Mouse (Mus musculus) CD4-positive, CD25-positive, alpha-beta regulatory T cell, adult 4 months (primary cell): ENCODE data around the gene Lman1l. TPM values are rescaled to one million over a fixed set of nuclear protein-coding genes. Genes with fewer than 3 reads are reported as not detected.

ENCODE experiments used
- ATAC-seq: one replicate; pipeline ENCODE4 v1.8.0; 2017
- polyA plus RNA-seq, 2 experiments: library from polyadenylated mRNA; unstranded; fragments of 100-300 nt; shearing (Covaris generic); gene quantifications; one replicate each; pipeline ENCODE4 v1.2.1; 2017

Gene Lman1l
- polyA plus RNA-seq, 2 experiments from 2014 or later: 0.79 to 1.4 TPM

DNA sequence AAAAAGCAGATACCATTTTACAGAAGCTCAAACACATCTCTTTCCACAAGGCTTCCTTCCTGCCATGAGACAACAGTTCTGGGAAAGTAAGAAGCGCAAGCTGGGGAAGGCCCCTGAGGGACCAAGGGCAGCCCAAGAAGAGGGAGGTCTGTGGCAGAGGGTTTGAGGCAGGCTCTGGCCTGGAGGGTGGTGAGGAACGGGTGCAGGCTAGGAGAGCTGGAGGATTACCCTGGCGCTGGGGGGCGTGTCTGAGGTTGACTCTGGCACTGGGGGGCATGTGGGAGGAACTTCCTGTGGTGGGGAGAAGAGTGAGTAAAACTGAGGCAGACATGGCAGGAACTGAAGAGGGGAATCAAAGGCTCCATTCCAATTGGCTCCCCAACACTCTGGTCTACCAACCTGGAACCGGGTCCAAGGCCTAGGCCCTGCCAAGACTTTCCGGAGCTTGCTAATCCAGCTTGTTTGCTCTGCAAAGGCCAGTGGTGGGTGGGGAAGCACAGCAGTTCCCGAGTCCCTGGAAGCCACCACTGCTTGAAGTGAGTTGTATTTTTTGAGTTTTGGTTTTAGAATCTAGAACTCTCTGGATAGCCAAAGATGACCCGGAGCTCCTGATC lies 2.9 kb downstream of the Lman1l start:
- ATAC-seq: no peak

GRCm38 (mm10) chr9:57614786-57615185 lies 5.8 kb downstream of the Lman1l start:
- ATAC-seq: no peak

DNA sequence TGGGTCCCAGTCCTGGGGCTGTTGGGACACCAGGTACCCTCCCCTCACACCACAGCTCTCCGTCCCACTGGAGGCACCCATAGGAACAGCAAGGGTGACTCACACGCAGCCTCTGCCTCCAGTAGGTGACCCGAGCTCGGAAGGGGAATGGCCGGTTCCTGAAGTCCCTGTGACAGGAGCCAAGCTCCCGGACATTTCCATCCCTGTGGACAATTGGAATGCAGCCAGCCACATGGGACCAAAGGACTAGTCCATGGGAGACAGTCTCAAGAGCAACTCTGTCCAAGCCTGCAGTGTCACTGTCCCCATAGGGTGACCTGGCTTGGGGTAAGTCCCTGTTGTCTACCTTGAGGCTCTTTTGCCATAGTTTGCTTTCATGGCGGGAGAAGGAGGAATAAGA lies 6.6 kb downstream of the Lman1l start:
- ATAC-seq: no peak

GRCm38 (mm10) chr9:57612587-57612986 lies 8.0 kb downstream of the Lman1l start:
- no peak for ATAC-seq

- ATAC-seq: no peak
Measured at GRCm38 (mm10) chr9:57610359-57610826, 10.2 kb downstream of the Lman1l start.

- ATAC-seq: no peak
Measured at GRCm38 (mm10) chr9:57609803-57610202, 10.8 kb downstream of the Lman1l start.

GRCm38 (mm10) chr9:57606139-57606851 lies 14.3 kb downstream of the Lman1l start, which contains the start of gene Cplx3:
TSS of gene Cplx3 (minus strand) at chr9:57606281.
- ATAC-seq: no peak

DNA sequence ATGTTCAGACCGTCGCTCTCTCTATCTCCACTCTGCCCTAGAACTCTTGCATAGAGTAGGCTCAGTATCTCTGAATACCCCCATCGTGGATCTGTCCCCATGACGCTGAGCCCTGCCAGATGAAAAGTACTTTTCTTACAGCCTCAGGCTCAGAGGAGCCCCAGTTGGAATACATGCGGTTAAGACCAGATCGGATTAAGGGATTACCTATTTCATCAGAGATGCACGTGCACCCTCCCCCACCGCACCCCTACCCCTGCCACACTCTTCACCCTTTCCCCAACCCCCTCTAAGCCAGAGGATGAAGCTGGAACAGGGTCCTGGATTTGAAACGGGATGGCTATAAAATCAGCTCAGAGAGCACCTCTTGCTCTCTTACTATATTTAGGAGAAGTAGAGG lies 15.1 kb downstream of the Lman1l start:
- no peak for ATAC-seq

GRCm38 (mm10) chr9:57604875-57605274 lies 15.7 kb downstream of the Lman1l start:
- ATAC-seq: no peak

GRCm38 (mm10) chr9:57602098-57602497 lies 18.5 kb downstream of the Lman1l start:
- ATAC-seq: no peak

- no peak for ATAC-seq
Measured at GRCm38 (mm10) chr9:57601353-57601706, 19.2 kb downstream of the Lman1l start.

GRCm38 (mm10) chr9:57600620-57601352 lies 19.8 kb downstream of the Lman1l start:
- no peak for ATAC-seq

- no peak for ATAC-seq
Measured at GRCm38 (mm10) chr9:57598851-57599563, 21.6 kb downstream of the Lman1l start.

- no peak for ATAC-seq
Measured at GRCm38 (mm10) chr9:57597929-57598382, 22.6 kb downstream of the Lman1l start.

- no peak for ATAC-seq
Measured at GRCm38 (mm10) chr9:57597265-57597664, 23.3 kb downstream of the Lman1l start.

DNA sequence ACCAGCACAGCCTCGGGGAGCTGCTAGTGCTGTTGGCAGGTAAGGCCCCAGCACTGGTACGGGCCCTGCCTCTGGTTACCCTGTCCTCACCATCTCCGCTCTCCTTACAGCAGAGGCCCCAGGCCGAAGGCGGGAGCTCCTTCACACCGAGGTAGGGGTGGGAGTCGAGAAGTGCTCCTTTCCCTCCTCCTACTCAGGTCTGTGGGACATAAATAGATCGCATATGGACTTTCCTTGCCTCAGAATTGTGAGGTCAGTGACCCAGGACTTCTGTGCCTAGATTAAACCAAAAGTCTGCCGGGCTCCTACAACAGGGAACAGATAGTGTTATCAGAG lies 26.4 kb downstream of the Lman1l start:
- ATAC-seq: no peak

DNA sequence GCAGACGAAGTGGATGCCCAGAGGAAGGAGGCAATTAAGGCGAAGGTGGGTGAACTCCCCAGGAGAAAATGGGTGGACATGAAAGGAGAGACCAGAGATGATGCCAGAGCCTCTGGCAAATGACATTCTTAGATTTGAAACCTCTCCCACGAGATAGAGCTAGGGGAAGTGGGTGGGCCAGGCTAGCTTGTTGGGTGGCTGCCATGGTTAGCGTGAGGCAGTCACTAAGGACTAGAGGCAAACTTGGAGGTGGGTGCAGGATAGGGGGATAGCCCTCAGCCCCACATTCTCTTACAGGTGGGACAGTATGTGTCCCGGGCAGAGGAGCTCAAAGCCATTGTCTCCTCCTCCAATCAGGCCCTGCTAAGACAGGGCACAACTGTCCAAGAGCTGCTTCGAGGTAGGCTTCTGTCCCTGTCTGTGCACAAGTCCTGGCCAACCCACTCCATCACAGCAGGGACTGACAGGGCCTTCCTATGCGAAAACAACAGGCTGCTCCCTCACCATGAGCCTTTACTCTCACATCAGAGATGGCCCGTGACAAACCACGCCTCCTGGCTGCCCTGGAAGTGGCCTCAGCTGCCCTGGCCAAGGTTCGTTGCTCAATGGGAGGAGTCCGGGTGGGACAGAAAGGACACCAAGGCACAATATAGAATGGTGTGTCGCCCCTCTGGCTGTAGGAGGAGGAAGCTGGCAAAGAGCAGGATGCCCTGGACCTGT lies 27.0 kb downstream of the Lman1l start:
- no peak for ATAC-seq

DNA sequence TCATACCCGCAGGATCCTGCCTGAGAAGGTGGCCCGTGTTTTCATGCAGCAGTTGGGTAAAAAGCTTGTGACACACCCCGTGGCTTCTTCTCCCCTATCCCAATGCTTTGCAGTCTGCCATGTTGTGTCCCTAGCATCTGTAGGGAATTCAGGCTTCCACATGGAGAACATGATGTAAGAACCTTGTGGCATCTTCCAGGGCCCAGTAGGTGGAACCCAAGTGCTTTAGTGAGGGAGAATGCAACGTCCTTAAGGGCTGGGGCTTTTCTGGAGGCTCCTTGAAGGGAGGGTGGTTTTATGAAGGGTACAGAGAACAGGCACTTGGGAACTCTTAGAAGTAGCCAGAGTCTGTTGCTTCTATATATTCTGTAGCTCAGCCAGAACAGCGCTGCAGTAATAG lies 29.8 kb downstream of the Lman1l start:
- ATAC-seq: no peak

DNA sequence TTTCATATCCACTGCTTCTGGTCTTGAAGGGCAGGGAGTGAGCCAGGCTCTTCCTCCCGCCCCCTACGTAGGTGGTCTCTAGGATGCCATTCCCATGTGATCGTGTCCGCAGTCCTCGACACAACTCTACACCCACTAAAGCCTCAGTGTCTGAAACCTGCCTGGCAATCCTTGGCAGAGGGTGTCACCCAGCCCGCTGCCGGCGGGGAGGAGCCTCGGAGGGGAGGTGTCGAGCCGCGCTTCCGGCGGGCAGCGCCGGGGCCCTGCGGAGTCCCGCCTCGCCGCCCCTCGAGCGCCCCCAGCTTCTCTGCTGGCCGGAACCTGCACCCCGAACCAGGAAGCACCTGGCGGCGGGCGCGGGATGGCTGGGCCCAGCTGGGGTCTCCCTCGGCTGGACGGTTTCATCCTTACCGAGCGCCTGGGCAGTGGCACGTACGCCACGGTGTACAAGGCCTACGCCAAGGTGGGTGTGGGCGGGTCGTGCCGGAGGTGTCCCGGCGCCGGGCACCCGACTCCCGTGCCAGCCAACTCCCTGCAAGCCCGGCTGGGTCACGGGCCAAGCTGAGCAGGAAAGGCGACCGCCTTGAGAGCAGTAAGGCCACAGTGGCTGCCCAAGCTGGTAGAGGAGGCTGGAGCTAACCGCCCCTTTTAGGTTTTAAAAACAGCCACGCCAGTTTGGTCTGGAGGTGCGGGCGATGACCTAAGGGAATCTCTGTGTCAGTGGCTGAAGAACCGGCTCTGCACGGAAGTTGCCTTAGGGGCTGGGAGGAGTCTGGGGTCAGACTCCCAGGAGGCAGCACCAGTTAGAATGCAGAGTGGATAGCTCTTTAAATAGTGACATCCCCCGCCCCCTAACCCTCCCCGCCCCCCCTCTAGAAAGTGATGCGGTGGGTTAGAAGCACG lies 31.1 kb downstream of the Lman1l start, which contains the start of gene Ulk3:
Gene Ulk3 (plus strand): TSS at position 229 of the 903 bp plus-strand sequence.
- ATAC-seq: peak; percentile 91

DNA sequence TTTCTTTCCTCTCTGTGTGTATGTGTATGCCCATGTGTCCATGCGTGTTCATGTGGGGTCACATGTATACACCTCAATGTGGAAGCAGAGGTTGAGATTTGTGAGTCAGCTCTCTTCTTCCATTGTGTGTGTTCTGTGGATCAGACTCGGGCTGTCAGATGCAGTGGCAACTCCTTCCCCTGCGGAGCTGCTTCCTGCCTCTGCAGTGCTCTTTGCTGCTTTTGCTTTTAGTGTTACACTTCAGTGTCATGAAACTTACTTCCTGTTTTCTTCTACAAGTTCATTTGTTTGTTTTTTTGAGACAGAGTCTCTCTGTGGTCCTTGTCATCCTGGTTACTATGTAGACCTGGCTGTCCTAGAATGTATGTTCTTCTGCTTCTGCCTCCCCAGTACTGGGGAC lies 35.6 kb downstream of the Lman1l start:
- ATAC-seq: peak; percentile 27
